Mouse (Mus musculus): ENCODE data around the gene Otc. TPM values are rescaled to one million over a fixed set of nuclear protein-coding genes. Genes with fewer than 3 reads are reported as not detected.

The Otc gene
- polyA plus RNA-seq, 1 experiment from 2014 or later: not detected

DNA sequence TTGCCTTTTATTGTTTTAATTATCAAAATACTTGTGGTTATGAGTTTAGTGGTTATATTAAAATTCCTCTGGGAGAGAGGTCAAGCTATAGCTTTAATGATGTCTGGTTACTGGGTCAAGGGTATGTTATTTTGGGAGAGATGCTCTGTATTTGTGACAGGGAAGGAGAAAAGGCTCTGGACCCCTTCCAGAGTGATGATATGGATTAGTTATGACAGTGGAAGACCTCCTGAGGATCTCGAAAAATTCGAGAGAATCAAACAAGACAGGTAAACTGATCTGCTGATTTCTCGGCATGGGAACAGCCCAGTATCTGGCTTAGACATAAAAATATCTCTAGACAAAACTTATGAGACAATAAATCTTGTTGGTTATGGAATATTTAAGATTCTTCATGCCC is 8.2 kb upstream of the Otc start:
- no peaks in the 10 kb centered on the region for H3K4me1 ChIP-seq (ENCODE audit: control insufficient read depth, insufficient read depth, low read length)
- no peaks in the 10 kb centered on the region for H3K36me3 ChIP-seq (ENCODE audit: control insufficient read depth, insufficient read depth, low read length)
- H3K9me3 ChIP-seq (ENCODE audit: control insufficient read depth, low read length): no peaks in the 10 kb centered on the region; the same call in 1 of the 2 replicates
- 74% methylated on average over 3 of the region's 3 CpGs for WGBS
- no peaks in the 10 kb centered on the region for H3K27me3 ChIP-seq (ENCODE audit: control insufficient read depth, insufficient read depth, low read length)
- H3K9ac ChIP-seq (ENCODE audit: low read length): no peak overlapping the region
- no peak overlapping the region for H3K27ac ChIP-seq (replicated peaks; ENCODE audit: low read depth, low read length)
- no peak overlapping the region for H3K4me2 ChIP-seq (ENCODE audit: low read depth, severe bottlenecking)
- no peak for DNase-seq (ENCODE audit: low spot score)
- no peak overlapping the region for H3K4me3 ChIP-seq (ENCODE audit: low read depth, low read length)
- ATAC-seq (ENCODE audit: insufficient number of reproducible peaks, low FRiP score, low TSS enrichment, low read depth): no peak

- Histone ChIP-seq H3K27me3 (ENCODE audit: control insufficient read depth, insufficient read depth, low read length) (no peaks in the 10 kb centered on the region), H3K4me1 (ENCODE audit: control insufficient read depth, insufficient read depth, low read length) (no peaks in the 10 kb centered on the region), H3K4me2 (ENCODE audit: low read depth, severe bottlenecking) (no peak overlapping the region), H3K9me3 (ENCODE audit: control insufficient read depth, low read length) (no peaks in the 10 kb centered on the region), H3K27ac (replicated peaks; ENCODE audit: low read depth, low read length) (no peak overlapping the region), H3K9ac (ENCODE audit: low read length) (no peak overlapping the region), H3K36me3 (ENCODE audit: control insufficient read depth, insufficient read depth, low read length) (no peaks in the 10 kb centered on the region), H3K4me3 (ENCODE audit: low read depth, low read length) (no peak overlapping the region)
- no peak for DNase-seq (ENCODE audit: low spot score)
- no peak for ATAC-seq (ENCODE audit: insufficient number of reproducible peaks, low FRiP score, low TSS enrichment, low read depth)
Observed at GRCm38 (mm10) chrX:10251357-10251756, 748 bp upstream of the Otc start.

GRCm38 (mm10) chrX:10257774-10258173 is 5.7 kb downstream of the Otc start:
- H3K9me3 ChIP-seq (ENCODE audit: control insufficient read depth, low read length): no peaks in the 10 kb centered on the region
- no peak for DNase-seq (ENCODE audit: low spot score)
- H3K9ac ChIP-seq (ENCODE audit: low read length): no peak overlapping the region
- H3K4me1 ChIP-seq (ENCODE audit: control insufficient read depth, insufficient read depth, low read length): no peaks in the 10 kb centered on the region
- no peak overlapping the region for H3K27ac ChIP-seq (replicated peaks; ENCODE audit: low read depth, low read length)
- ATAC-seq (ENCODE audit: insufficient number of reproducible peaks, low FRiP score, low TSS enrichment, low read depth): no peak
- 81% methylated on average over 1 of the region's 1 CpGs for WGBS
- no peak overlapping the region for H3K4me3 ChIP-seq (ENCODE audit: low read depth, low read length)
- H3K4me2 ChIP-seq (ENCODE audit: low read depth, severe bottlenecking): no peak overlapping the region
- no peaks in the 10 kb centered on the region for H3K27me3 ChIP-seq (ENCODE audit: control insufficient read depth, insufficient read depth, low read length)
- no peaks in the 10 kb centered on the region for H3K36me3 ChIP-seq (ENCODE audit: control insufficient read depth, insufficient read depth, low read length)

DNA sequence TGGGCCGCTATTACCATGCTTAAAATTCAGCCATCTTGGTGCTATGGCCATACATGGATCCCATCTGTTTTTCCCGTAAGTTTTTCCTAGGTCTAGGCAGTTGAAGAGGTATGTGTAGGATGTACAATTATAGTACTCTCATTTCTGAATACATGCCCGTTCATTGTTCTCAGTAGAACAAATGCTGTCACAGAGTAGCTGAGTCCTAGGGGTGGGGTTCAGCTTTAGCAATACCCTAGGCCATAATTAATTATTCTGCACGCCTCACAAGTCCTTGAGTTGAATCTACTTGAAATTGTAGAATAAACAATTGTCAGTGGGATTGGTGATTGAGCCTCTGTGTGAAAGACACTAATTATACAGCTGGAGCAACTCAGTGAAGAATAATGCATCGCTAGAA is 6.2 kb downstream of the Otc start:
- no peak overlapping the region for H3K4me2 ChIP-seq (ENCODE audit: low read depth, severe bottlenecking)
- no peaks in the 10 kb centered on the region for H3K9me3 ChIP-seq (ENCODE audit: control insufficient read depth, low read length)
- H3K27ac ChIP-seq (replicated peaks; ENCODE audit: low read depth, low read length): no peak overlapping the region
- ATAC-seq (ENCODE audit: insufficient number of reproducible peaks, low FRiP score, low TSS enrichment, low read depth) (no peak), DNase-seq (ENCODE audit: low spot score) (no peak)
- H3K27me3 ChIP-seq (ENCODE audit: control insufficient read depth, insufficient read depth, low read length): no peaks in the 10 kb centered on the region
- no peak overlapping the region for H3K9ac ChIP-seq (ENCODE audit: low read length)
- 83% methylated on average over 5 of the region's 5 CpGs for WGBS
- H3K4me1 ChIP-seq (ENCODE audit: control insufficient read depth, insufficient read depth, low read length): no peaks in the 10 kb centered on the region
- no peak overlapping the region for H3K4me3 ChIP-seq (ENCODE audit: low read depth, low read length)
- H3K36me3 ChIP-seq (ENCODE audit: control insufficient read depth, insufficient read depth, low read length): no peaks in the 10 kb centered on the region

DNA sequence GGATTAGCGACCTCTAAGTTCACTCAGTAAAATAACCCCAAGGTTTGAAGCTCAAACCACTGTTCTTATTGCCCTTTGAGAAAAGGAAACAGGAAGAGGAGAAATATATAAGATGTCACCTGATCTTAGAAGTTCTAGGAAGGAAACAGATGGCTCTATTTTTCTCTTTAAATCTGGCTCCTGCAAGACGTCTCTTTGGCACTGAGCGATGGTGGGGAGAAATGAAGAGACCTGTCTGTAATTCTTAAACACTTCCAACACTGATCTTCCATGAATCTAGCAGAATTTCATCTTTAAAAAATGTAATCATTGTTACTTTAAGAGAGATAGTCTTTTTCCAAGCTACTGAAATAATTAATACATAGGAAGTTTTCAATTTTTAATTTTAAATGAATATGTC is 16.2 kb downstream of the Otc start:
- H3K36me3 ChIP-seq (ENCODE audit: control insufficient read depth, insufficient read depth, low read length): no peaks in the 10 kb centered on the region
- H3K4me1 ChIP-seq (ENCODE audit: control insufficient read depth, insufficient read depth, low read length): no peaks in the 10 kb centered on the region
- H3K27me3 ChIP-seq (ENCODE audit: control insufficient read depth, insufficient read depth, low read length): no peaks in the 10 kb centered on the region
- no peak overlapping the region for H3K9ac ChIP-seq (ENCODE audit: low read length)
- WGBS: 83% methylated on average over 3 of the region's 3 CpGs
- H3K4me2 ChIP-seq (ENCODE audit: low read depth, severe bottlenecking): no peak overlapping the region
- H3K9me3 ChIP-seq (ENCODE audit: control insufficient read depth, low read length): no peaks in the 10 kb centered on the region
- ATAC-seq (ENCODE audit: insufficient number of reproducible peaks, low FRiP score, low TSS enrichment, low read depth) (no peak), DNase-seq (ENCODE audit: low spot score) (no peak)
- H3K4me3 ChIP-seq (ENCODE audit: low read depth, low read length): no peak overlapping the region
- H3K27ac ChIP-seq (replicated peaks; ENCODE audit: low read depth, low read length): no peak overlapping the region

DNA sequence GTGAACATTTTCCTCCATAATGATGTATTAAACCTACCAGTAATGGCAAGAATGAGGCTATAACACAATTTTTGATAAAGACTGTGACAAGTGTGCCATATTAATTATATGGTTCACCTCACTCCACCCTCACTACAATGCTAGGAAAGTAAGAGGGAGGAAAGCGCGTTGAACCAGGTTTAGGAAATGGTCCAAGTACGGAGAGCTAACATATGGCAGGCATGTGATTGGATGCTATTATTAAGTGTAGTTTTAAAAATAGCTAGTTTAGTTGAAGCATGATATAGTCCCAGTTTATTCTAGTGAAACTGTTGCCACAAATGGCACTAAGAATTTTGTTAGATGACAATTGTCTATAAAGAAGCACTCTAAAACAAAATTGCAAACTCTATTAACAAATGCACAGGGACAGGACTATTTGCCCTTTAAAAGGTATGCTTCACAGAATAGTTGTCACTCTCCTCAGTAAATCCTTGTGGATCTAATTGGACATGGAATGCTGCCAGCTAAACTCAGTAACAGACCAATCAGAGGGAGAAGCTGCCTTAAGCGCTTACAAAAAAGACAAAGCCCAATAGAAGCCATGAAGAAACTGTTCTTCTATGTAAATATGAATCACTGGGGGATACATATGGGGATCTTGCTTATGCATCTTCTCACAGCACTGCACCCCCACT is 16.8 kb downstream of the Otc start:
- 90% methylated on average over 4 of the region's 4 CpGs for WGBS
- ATAC-seq (ENCODE audit: insufficient number of reproducible peaks, low FRiP score, low TSS enrichment, low read depth) (no peak), DNase-seq (ENCODE audit: low spot score) (no peak)
- H3K4me3 ChIP-seq (ENCODE audit: low read depth, low read length): no peak overlapping the region
- no peaks in the 10 kb centered on the region for H3K4me1 ChIP-seq (ENCODE audit: control insufficient read depth, insufficient read depth, low read length)
- no peak overlapping the region for H3K9ac ChIP-seq (ENCODE audit: low read length)
- H3K27ac ChIP-seq (replicated peaks; ENCODE audit: low read depth, low read length): no peak overlapping the region
- H3K27me3 ChIP-seq (ENCODE audit: control insufficient read depth, insufficient read depth, low read length): no peaks in the 10 kb centered on the region
- no peaks in the 10 kb centered on the region for H3K9me3 ChIP-seq (ENCODE audit: control insufficient read depth, low read length)
- no peak overlapping the region for H3K4me2 ChIP-seq (ENCODE audit: low read depth, severe bottlenecking)
- no peaks in the 10 kb centered on the region for H3K36me3 ChIP-seq (ENCODE audit: control insufficient read depth, insufficient read depth, low read length)

GRCm38 (mm10) chrX:10297341-10297740 is 45.2 kb downstream of the Otc start:
- Histone ChIP-seq H3K27ac (replicated peaks; ENCODE audit: low read depth, low read length) (no peak overlapping the region), H3K4me1 (ENCODE audit: control insufficient read depth, insufficient read depth, low read length) (no peaks in the 10 kb centered on the region), H3K4me2 (ENCODE audit: low read depth, severe bottlenecking) (no peak overlapping the region), H3K27me3 (ENCODE audit: control insufficient read depth, insufficient read depth, low read length) (no peaks in the 10 kb centered on the region), H3K4me3 (ENCODE audit: low read depth, low read length) (no peak overlapping the region), H3K9ac (ENCODE audit: low read length) (no peak overlapping the region), H3K9me3 (ENCODE audit: control insufficient read depth, low read length) (no peaks in the 10 kb centered on the region), H3K36me3 (ENCODE audit: control insufficient read depth, insufficient read depth, low read length) (no peaks in the 10 kb centered on the region)
- WGBS: 92% methylated on average over 14 of the region's 14 CpGs
- DNase-seq (ENCODE audit: low spot score): no peak
- no peak for ATAC-seq (ENCODE audit: insufficient number of reproducible peaks, low FRiP score, low TSS enrichment, low read depth)

DNA sequence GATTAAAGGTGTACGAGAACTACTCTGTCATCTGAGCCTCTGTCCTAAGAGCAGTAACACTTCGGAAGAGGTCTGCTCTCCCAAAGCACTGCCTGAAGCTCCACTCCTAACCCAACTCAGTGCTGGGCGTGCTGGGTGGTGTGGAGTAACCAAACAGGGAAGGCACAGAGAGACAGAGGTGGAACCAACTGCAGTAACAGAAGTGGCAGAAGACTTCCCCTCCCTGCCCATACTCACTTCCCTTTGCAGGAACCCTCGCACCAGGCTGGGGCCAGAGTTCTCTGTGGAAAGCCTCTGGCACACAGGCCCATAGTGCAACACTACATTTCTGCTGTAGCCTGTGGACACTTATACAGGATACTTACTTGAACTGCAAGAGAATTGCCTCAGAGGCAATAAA is 66.1 kb downstream of the Otc start:
- no peak for DNase-seq (ENCODE audit: low spot score)
- no peaks in the 10 kb centered on the region for H3K9me3 ChIP-seq (ENCODE audit: control insufficient read depth, low read length)
- H3K4me2 ChIP-seq (ENCODE audit: low read depth, severe bottlenecking): no peak overlapping the region
- H3K4me1 ChIP-seq (ENCODE audit: control insufficient read depth, insufficient read depth, low read length): no peaks in the 10 kb centered on the region
- 84% methylated on average over 4 of the region's 4 CpGs for WGBS
- H3K27ac ChIP-seq (replicated peaks; ENCODE audit: low read depth, low read length): no peak overlapping the region
- H3K9ac ChIP-seq (ENCODE audit: low read length): no peak overlapping the region
- ATAC-seq (ENCODE audit: insufficient number of reproducible peaks, low FRiP score, low TSS enrichment, low read depth): no peak
- H3K36me3 ChIP-seq (ENCODE audit: control insufficient read depth, insufficient read depth, low read length): no peaks in the 10 kb centered on the region
- H3K4me3 ChIP-seq (ENCODE audit: low read depth, low read length): no peak overlapping the region
- H3K27me3 ChIP-seq (ENCODE audit: control insufficient read depth, insufficient read depth, low read length): no peaks in the 10 kb centered on the region

GRCm38 (mm10) chrX:10330246-10330645 is 78.1 kb downstream of the Otc start:
- ATAC-seq (ENCODE audit: insufficient number of reproducible peaks, low FRiP score, low TSS enrichment, low read depth) (no peak), DNase-seq (ENCODE audit: low spot score) (no peak)
- no peak overlapping the region for H3K4me3 ChIP-seq (ENCODE audit: low read depth, low read length)
- no peaks in the 10 kb centered on the region for H3K4me1 ChIP-seq (ENCODE audit: control insufficient read depth, insufficient read depth, low read length)
- no peaks in the 10 kb centered on the region for H3K27me3 ChIP-seq (ENCODE audit: control insufficient read depth, insufficient read depth, low read length)
- no peaks in the 10 kb centered on the region for H3K9me3 ChIP-seq (ENCODE audit: control insufficient read depth, low read length)
- H3K36me3 ChIP-seq (ENCODE audit: control insufficient read depth, insufficient read depth, low read length): no peaks in the 10 kb centered on the region
- no peak overlapping the region for H3K4me2 ChIP-seq (ENCODE audit: low read depth, severe bottlenecking)
- no peak overlapping the region for H3K9ac ChIP-seq (ENCODE audit: low read length)
- WGBS: 62% methylated on average over 1 of the region's 1 CpGs
- no peak overlapping the region for H3K27ac ChIP-seq (replicated peaks; ENCODE audit: low read depth, low read length)
